Mouse (Mus musculus) G1E-ER4 (cell line): Measurements from ENCODE around the gene Frs3. TPM values are rescaled to one million over a fixed set of nuclear protein-coding genes. Genes with fewer than 3 reads are reported as not detected.

Source experiments
- GATA1 ChIP-seq: IDR thresholded peaks from one replicate; pipeline ENCODE4 v1.8.0; 2012; ENCODE audit warnings: low read length, inconsistent platforms
- polyA plus RNA-seq: library from polyadenylated mRNA; stranded (reverse); fragments of >175 nt; gene quantifications from 2 replicates; pipeline ENCODE4 v1.2.3, GENCODE M21; 2012

Gene Frs3
- polyA plus RNA-seq, 1 experiment: 4.1 TPM

DNA sequence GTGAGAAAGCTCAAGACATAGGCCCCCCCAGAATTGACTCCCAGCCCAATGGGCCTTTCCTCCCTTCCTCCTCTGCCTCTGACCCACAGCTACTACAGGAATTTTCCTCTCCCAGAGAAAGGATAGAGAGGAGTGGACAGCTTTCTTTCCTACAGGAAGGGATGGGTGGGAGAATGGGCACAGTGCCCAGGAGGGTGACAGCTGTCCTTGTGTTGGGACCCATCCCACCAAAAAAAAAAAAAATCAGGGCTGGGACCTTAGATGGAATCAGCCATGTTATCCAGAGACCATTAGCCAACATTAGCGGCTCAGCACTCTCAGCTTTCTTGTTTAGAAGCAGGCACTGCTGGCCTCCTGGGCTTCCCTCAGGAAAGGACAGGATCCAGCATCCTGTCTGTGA, 17.4 kb downstream of the Frs3 start:
- TF ChIP-seq GATA1: no peak

DNA sequence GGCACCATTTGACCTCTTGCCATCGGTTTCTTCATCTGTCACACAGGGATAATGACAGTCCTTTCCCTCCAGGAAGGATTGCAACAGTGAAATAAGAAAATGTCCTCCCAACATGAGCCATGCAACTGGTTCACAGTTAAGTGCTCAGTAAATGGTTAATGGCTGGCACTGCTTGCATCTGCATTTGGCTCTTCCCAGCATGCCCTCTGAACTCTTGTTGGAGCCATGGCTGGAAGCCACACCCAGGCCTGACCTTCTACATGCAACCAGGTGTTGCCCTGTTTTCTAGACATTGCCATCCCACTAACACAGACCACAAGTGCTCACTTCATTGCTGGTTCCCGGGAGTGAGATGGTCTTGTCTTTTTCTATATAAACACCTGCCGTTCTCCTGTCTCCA, 19.1 kb downstream of the Frs3 start:
- no peak for TF ChIP-seq GATA1

GRCm38 (mm10) chr17:47708972-47709371, 20.1 kb downstream of the Frs3 start:
- no peak for TF ChIP-seq GATA1

DNA sequence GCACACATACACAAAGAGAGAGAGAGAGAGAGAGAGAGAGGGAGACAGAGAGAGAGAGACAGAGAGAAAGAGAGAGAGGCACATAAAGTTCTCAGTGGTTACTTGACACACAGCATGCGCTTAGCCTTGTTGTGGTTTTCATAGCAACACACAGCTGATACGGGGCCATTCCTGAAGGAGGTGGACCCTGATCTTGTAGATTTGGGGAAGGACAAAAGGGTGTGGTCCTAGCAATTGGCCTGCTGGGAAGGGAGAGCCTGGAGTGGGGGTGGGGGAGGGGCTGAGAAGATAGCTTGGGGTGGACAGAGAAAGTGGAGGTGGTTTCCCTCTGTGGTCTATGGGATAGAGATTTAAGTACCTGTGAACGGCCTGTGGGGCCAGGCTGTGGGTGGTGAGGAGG, 21.2 kb downstream of the Frs3 start:
- TF ChIP-seq GATA1: no peak

GRCm38 (mm10) chr17:47711883-47712282, 23.1 kb downstream of the Frs3 start:
- no peak for TF ChIP-seq GATA1

- no peak for TF ChIP-seq GATA1
Measured at GRCm38 (mm10) chr17:47712889-47713571, 24.2 kb downstream of the Frs3 start.

- no peak for TF ChIP-seq GATA1
Measured at GRCm38 (mm10) chr17:47715037-47715436, 26.2 kb downstream of the Frs3 start.

DNA sequence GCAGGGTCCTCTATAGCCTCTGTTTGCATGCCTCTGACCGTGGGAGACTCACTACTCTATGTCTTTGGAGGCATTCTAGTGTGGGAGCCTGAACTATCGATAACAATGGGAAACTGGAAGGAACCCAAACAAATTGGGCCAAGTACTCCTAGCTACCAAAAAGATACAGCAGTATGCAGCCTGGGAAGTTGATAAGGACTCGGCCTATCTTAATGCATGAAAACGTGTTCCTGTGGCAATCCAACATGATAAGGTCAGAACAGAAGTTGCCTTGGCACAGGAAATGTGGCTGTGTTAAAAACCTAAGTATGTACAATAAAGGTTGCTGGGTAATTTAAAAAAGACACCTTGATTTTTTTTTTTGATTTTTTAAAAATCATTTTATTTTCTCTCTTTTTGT, 32.4 kb downstream of the Frs3 start:
- TF ChIP-seq GATA1: peak; percentile 35

GRCm38 (mm10) chr17:47726566-47726965, 37.7 kb downstream of the Frs3 start, which contains the start of gene Pgc:
TSS of gene Pgc (plus strand) at chr17:47726842.
- TF ChIP-seq GATA1: no peak

DNA sequence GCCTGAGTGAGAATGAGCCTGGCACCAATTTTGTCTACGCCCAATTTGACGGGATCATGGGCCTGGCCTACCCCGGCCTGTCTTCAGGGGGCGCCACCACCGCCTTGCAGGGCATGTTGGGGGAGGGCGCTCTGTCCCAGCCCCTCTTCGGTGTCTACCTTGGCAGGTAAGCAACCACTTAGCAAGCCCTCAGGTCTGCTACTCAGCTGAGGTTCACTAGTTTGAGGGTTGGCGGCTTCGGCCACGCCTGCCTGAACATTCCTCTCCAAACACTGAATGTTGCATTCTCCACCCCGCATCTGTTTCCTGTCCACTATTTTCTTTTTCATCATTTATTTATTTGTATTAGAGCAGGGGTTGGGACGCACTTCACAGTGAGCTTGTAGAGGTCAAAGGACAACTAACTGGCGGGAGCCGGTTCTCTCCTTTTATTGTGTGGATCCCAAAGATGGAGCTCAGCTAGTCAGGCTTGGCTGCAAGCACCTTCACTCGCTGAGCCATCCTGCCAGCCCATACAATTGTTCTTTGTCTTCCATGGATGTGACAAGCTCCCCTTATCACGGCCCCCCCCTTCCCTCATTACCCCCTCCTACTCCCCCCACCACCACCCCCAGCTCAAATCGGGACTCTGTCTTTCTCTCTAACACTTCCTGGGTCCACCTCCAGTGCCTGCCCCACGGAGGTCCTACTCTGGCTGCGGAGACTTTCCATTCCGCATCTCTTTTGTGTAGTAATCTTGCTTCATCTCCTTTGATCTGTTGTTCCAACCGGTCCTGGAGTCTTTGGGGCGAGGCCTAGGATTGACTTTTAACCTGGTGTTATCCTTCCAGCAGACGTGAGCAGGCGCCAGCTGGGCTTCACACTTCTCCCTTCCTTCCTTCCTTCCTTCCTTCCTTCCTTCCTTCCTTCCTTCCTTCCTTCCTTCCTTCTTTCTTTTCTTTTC, 42.1 kb downstream of the Frs3 start:
- no peak for TF ChIP-seq GATA1

DNA sequence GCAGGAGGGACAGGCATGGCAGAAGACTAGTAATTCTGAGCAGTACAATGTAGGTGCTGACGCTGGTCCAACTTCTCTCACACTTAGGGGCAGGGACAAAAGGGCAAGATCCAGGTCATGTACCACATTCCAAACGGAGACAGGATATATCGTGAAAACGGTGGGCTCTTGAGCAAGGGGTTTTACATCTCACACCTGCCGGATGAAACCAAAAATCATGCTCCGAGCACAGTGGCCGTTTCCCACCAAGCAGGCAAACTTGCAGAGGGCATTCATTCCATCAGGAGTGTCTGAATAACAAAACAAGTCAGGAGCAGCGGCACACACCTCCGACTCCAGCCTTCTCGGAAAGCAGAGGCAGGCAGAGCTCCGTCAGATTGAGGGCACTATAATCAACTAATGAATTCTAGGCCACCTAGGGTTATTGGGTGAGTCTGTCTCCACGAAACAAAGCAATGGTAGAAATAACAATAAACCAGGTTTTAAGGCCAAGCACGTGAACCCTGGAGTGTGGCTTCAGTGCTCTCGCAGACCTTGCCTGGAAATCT, 46.8 kb downstream of the Frs3 start:
- no peak for TF ChIP-seq GATA1

GRCm38 (mm10) chr17:47736856-47737255, 48.0 kb downstream of the Frs3 start, which contains the start of gene Tfeb:
TSS of gene Tfeb (plus strand) at chr17:47737030.
- TF ChIP-seq GATA1: no peak

GRCm38 (mm10) chr17:47737271-47738065, 48.6 kb downstream of the Frs3 start:
- no peak for TF ChIP-seq GATA1

GRCm38 (mm10) chr17:47738066-47738878, 49.4 kb downstream of the Frs3 start:
- no peak for TF ChIP-seq GATA1
